Mouse (Mus musculus) bone marrow macrophage, adult 2 months (primary cell): ENCODE data around the gene Mto1.

Experiments used
- CTCF ChIP-seq: IDR thresholded peaks from 2 replicates; pipeline ENCODE4 v1.5.1; 2012; ENCODE audit warnings: low read depth, mild to moderate bottlenecking, low read length, moderate library complexity
- POLR2A ChIP-seq: IDR thresholded peaks from 2 replicates; pipeline ENCODE4 v1.6.1; 2012; ENCODE audit warnings: mild to moderate bottlenecking, low read depth, low read length, borderline replicate concordance

GRCm38 (mm10) chr9:78432471-78432870 lies 15.5 kb upstream of the Mto1 start:
- no peak for TF ChIP-seq CTCF
- TF ChIP-seq POLR2A, result no peak
